Mouse (Mus musculus): ENCODE measurements at regions not wholly inside any gene's neighbourhood (a gene's known extent, or its start where the extent isn't known, plus 50 kb on each side); places are given as distances from the start of the nearest gene placed in this dataset.
"Not testable (repeated sequence)": the region's sequence is repeated elsewhere in the genome, so short reads cannot be mapped to it uniquely, and the experiment has no call there.

- no peak for DNase-seq (ENCODE audit: low spot score)
Observed at GRCm38 (mm10) chr1:154018241-154018640, 118.2 kb upstream of the Teddm2 start.

- DNase-seq (ENCODE audit: low spot score): no peak
Observed at GRCm38 (mm10) chr1:154024301-154024700, 124.3 kb upstream of the Teddm2 start.

- no peak for DNase-seq (ENCODE audit: low spot score)
Observed at GRCm38 (mm10) chr1:154027303-154027702, 127.3 kb upstream of the Teddm2 start.

GRCm38 (mm10) chr1:154029826-154030225 lies 129.8 kb upstream of the Teddm2 start:
- no peak for DNase-seq (ENCODE audit: low spot score)

- peak; percentile 83 for DNase-seq (ENCODE audit: low spot score)
Observed at GRCm38 (mm10) chr1:154032669-154033099, 132.7 kb upstream of the Teddm2 start.

- peak; percentile 87 for DNase-seq (ENCODE audit: low spot score)
Observed at GRCm38 (mm10) chr1:154033958-154034606, 134.1 kb upstream of the Teddm2 start.

- DNase-seq (ENCODE audit: low spot score): peak; percentile 71
Observed at GRCm38 (mm10) chr1:154036729-154037270, 136.8 kb upstream of the Teddm2 start.

GRCm38 (mm10) chr1:154038241-154038640 lies 138.2 kb upstream of the Teddm2 start:
- no peak for DNase-seq (ENCODE audit: low spot score)

GRCm38 (mm10) chr1:154040907-154041306 lies 140.9 kb upstream of the Teddm2 start:
- DNase-seq (ENCODE audit: low spot score): no peak

GRCm38 (mm10) chr1:154042956-154043355 lies 142.9 kb upstream of the Teddm2 start:
- peak; percentile 33 for DNase-seq (ENCODE audit: low spot score)

- no peak for DNase-seq (ENCODE audit: low spot score)
Observed at GRCm38 (mm10) chr1:154044712-154045111, 144.7 kb upstream of the Teddm2 start.

GRCm38 (mm10) chr1:154045951-154046350 lies 145.9 kb upstream of the Teddm2 start:
- DNase-seq (ENCODE audit: low spot score): no peak

GRCm38 (mm10) chr1:154053641-154054040 lies 147.3 kb upstream of the Zfp648 start:
- no peak for DNase-seq (ENCODE audit: low spot score)

GRCm38 (mm10) chr1:154054874-154055273 lies 146.1 kb upstream of the Zfp648 start:
- no peak for DNase-seq (ENCODE audit: low spot score)

GRCm38 (mm10) chr1:154061397-154061796 lies 139.6 kb upstream of the Zfp648 start:
- not testable (repeated sequence) for DNase-seq (ENCODE audit: low spot score)

GRCm38 (mm10) chr1:154061851-154062250 lies 139.1 kb upstream of the Zfp648 start:
- no peak for DNase-seq (ENCODE audit: low spot score)

- no peak for DNase-seq (ENCODE audit: low spot score)
Observed at GRCm38 (mm10) chr1:154062666-154063065, 138.3 kb upstream of the Zfp648 start.

- DNase-seq (ENCODE audit: low spot score): no peak
Observed at GRCm38 (mm10) chr1:154064633-154065032, 136.4 kb upstream of the Zfp648 start.

- peak; percentile 91 for DNase-seq (ENCODE audit: low spot score)
Observed at GRCm38 (mm10) chr1:154065336-154066329, 135.4 kb upstream of the Zfp648 start.

- no peak for DNase-seq (ENCODE audit: low spot score)
Observed at GRCm38 (mm10) chr1:154067856-154068255, 133.1 kb upstream of the Zfp648 start.

- DNase-seq (ENCODE audit: low spot score): peak; percentile 30
Observed at GRCm38 (mm10) chr1:154074270-154074669, 126.7 kb upstream of the Zfp648 start.

GRCm38 (mm10) chr1:154076684-154077475 lies 124.1 kb upstream of the Zfp648 start:
- no peak for DNase-seq (ENCODE audit: low spot score)
